Mouse (Mus musculus) intestine, postnatal 0 days (tissue): Measurements from ENCODE around the gene Rfpl4. TPM values are rescaled to one million over a fixed set of nuclear protein-coding genes. Genes with fewer than 3 reads are reported as not detected.

Experiments used
- ATAC-seq: fragments of 200-750 bp; cut with Nextera tagmentation; 2 replicates; pipeline ENCODE4 v1.8.0; 2017; ENCODE audit warnings: mild to moderate bottlenecking, moderate TSS enrichment, moderate library complexity
- H3K27ac ChIP-seq: fragments of 300-500 bp; sonication (generic); 2 replicates; pipeline ENCODE4 v1.5.1; 2014; ENCODE audit warnings: mild to moderate bottlenecking, low read depth, low read length, moderate library complexity
- H3K27me3 ChIP-seq: fragments of 300-500 bp; sonication (generic); replicated peaks from 2 replicates; pipeline ENCODE4 v1.6.1; 2014; ENCODE audit warnings: low read length, mixed read lengths; ENCODE audit not compliant: control insufficient read depth, insufficient read depth
- H3K36me3 ChIP-seq: fragments of 300-500 bp; sonication (generic); 2 replicates; pipeline ENCODE4 v1.6.1; 2014; ENCODE audit warnings: mild to moderate bottlenecking, moderate library complexity; ENCODE audit not compliant: control insufficient read depth, insufficient read depth
- H3K4me1 ChIP-seq: fragments of 300-500 bp; sonication (generic); replicated peaks from 2 replicates; pipeline ENCODE4 v1.6.1; 2014; ENCODE audit warnings: antibody characterized with exemption, low read length, mixed read lengths; ENCODE audit not compliant: control insufficient read depth, insufficient read depth
- H3K4me2 ChIP-seq: fragments of 300-500 bp; sonication (generic); replicated peaks from 2 replicates; pipeline ENCODE4 v1.6.1; 2014; ENCODE audit warnings: low read depth, mild to moderate bottlenecking, moderate library complexity
- H3K4me3 ChIP-seq: fragments of 300-500 bp; sonication (generic); 2 replicates; pipeline ENCODE4 v1.5.1; 2014; ENCODE audit warnings: low read depth, low read length
- H3K9ac ChIP-seq: fragments of 300-500 bp; sonication (generic); 2 replicates; pipeline ENCODE4 v1.6.1; 2014; ENCODE audit warnings: mild to moderate bottlenecking, low read depth, low read length
- H3K9me3 ChIP-seq: fragments of 300-500 bp; sonication (generic); 2 replicates; pipeline ENCODE4 v1.6.1; 2016; ENCODE audit warnings: mixed run types; ENCODE audit not compliant: control insufficient read depth
- CTCF ChIP-seq: sonication (generic); IDR thresholded peaks from 2 replicates; pipeline ENCODE4 v1.5.1; 2016; ENCODE audit warnings: low read depth, mild to moderate bottlenecking, control low read depth, antibody characterized with exemption, moderate library complexity
- WGBS: fragments of 180-500 bp; shearing (Covaris S2); extraction: QIAGEN DNeasy Blood & Tissue Kit; methylation state at CpG from one replicate; pipeline ENCODE4 v1.1.7; 2014; 5-methylcytosine and 5-hydroxymethylcytosine counted together
- polyA plus RNA-seq: library from polyadenylated mRNA; unstranded; fragments of >200 nt; fragmentation: Nextera tagmentation; extraction: Ambion mirVana; gene quantifications from 2 replicates; pipeline ENCODE4 v1.2.1, GENCODE M21; 2015

Rfpl4 gene
- polyA plus RNA-seq, 1 experiment from 2014 or later, result not detected

DNA sequence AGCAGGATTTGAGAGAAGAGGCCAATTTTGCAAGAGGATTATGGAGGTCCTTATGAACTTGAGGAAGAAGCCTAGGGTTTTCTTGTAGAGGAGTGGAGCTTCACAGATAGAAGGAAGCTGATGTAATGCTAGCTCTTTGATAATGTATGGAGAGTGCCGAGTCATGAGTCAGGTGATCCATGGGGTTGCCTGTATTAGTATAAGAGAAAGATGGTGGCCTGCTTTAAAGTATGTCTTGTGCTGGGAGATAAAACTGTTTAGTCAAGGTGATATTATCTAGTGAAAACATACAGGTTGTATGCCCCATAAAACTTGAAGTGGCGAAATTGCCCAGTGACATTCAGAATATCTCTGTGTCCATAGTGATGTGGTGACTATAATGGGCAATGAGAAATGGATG, 39.8 kb downstream of the Rfpl4 start:
- Histone ChIP-seq H3K4me1 (no peaks in the 10 kb centered on the region), H3K27me3 (no peaks in the 10 kb centered on the region), H3K9ac (no peak overlapping the region), H3K4me2 (no peak overlapping the region), H3K27ac (peak overlapping the region; percentile 50; the same call in 1 of the 2 replicates), H3K9me3 (no peaks in the 10 kb centered on the region), H3K36me3 (peaks cover 59% of the 10 kb centered on the region), H3K4me3 (no peak overlapping the region)
- no peak for ATAC-seq
- no peak for TF ChIP-seq CTCF
- WGBS, result 44% methylated on average over 2 of the region's 2 CpGs

DNA sequence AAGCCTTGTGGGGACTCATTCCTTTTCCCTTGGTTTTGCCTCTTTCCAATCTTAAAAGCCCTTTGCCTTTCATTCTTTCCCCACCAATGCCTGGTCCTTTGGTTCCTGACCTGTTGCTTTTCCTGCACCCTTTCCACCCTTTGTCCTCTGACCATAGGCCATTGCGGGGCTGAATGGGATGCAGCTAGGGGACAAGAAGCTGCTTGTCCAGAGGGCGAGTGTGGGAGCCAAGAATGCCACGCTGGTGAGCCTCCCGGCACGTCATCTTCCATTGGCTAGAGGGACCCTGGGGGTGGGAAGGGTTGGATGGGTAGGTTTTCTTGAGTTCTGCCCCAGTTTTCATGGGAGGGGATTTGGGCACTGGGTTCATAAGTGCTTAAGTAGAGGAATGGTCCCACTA, 41.8 kb downstream of the Rfpl4 start:
- no peak overlapping the region for H3K4me2 ChIP-seq
- H3K36me3 ChIP-seq, result peaks cover 79% of the 10 kb centered on the region
- no peaks in the 10 kb centered on the region for H3K9me3 ChIP-seq
- no peaks in the 10 kb centered on the region for H3K4me1 ChIP-seq
- H3K4me3 ChIP-seq, result no peak overlapping the region
- no peaks in the 10 kb centered on the region for H3K27me3 ChIP-seq
- H3K9ac ChIP-seq, result no peak overlapping the region
- 94% methylated on average over 5 of the region's 5 CpGs for WGBS
- no peak for ATAC-seq
- TF ChIP-seq CTCF, result no peak
- H3K27ac ChIP-seq, result no peak overlapping the region

DNA sequence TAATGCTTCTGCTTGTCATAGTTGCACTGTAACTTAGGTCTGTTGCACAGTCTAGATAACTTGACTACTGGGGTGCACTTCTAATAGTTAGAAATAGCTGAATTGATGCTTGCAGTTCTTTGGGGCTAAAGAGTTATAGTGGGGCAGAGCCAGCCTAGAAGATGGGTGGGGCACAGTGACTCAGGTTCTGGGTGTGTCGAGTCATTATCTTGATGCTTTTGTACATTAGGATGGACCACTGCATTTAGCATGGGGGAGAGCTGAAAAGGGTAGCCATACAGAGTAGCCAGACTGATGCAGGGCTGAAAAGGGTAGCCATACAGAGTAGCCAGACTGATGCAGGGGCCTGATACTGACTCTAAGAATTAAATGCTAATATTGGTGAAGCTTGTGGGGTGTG, 43.2 kb downstream of the Rfpl4 start:
- Histone ChIP-seq H3K4me2 (no peak overlapping the region), H3K36me3 (peaks cover 88% of the 10 kb centered on the region), H3K4me3 (no peak overlapping the region), H3K27ac (no peak overlapping the region), H3K9me3 (no peaks in the 10 kb centered on the region), H3K9ac (no peak overlapping the region), H3K27me3 (no peaks in the 10 kb centered on the region), H3K4me1 (no peaks in the 10 kb centered on the region)
- TF ChIP-seq CTCF, result no peak
- ATAC-seq, result no peak
- WGBS, result 25% methylated on average over 1 of the region's 1 CpGs

DNA sequence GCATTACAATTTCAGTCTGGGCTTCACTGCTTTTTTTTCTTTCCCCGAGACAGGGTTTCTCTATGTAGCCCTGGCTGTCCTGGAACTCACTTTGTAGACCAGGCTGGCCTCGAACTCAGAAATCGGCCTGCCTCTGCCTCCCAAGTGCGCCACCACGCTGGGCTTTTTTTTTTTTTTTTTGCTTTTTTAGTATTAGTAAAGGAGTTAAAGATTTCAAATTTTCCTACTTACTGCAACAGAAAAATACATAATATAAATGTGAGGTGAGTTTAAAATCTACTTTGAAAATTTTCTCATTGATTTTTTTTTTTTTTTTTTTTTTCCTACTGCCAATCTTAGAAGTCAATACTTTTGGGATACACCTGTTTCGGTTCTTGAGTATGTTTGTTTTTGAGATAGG, 51.9 kb downstream of the Rfpl4 start:
- no peak for TF ChIP-seq CTCF
- WGBS, result 90% methylated on average over 6 of the region's 6 CpGs
- Histone ChIP-seq H3K9ac (no peak overlapping the region), H3K4me2 (0 out of 2 replicates have a peak overlapping the region, but pooled peaks have one; percentile 99), H3K27me3 (no peaks in the 10 kb centered on the region), H3K36me3 (peaks cover 37% of the 10 kb centered on the region), H3K9me3 (no peaks in the 10 kb centered on the region), H3K4me1 (peaks cover 8% of the 10 kb centered on the region; the same call in 1 of the 2 replicates), H3K27ac (no peak overlapping the region), H3K4me3 (no peak overlapping the region)
- ATAC-seq, result no peak

DNA sequence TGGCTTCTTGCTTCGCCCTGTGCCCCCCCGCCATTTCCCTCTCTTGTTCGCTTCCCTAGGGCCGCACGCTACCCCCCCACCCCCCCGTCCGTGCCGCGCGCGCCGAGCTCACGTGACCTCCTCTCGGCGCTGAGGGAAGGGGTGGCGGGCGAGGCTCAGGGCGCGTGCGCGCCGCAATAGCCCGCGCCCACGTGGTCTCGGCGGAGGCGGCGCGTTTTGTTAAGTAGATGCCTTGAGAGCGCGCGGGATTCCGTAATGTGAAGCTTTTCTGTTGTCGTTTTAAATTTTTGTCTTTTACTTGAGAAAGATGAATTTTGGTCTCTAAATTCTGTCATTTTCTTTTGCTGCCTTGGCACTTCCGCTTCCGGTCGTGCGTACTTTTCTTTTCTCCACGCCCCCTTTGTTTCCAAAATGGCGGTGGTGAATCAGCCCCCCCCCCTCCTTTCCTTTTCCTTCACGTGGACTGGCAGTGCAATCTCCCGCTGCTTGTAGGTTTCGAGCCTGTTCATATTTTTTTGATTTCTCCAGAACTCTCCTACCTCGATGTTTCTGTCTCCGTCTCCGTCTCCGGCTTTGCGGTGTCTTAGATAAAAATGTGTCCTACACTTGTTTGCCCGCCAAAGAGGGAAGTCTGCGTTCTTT, 54.3 kb downstream of the Rfpl4 start:
- peak overlapping the region; percentile 99 for H3K4me2 ChIP-seq
- peak overlapping the region; percentile 71 for H3K4me3 ChIP-seq
- H3K36me3 ChIP-seq, result peaks cover 13% of the 10 kb centered on the region
- peak overlapping the region; percentile 92 for H3K9ac ChIP-seq
- H3K4me1 ChIP-seq, result peaks cover 8% of the 10 kb centered on the region; the same call in 1 of the 2 replicates
- peaks cover 5% of the 10 kb centered on the region for H3K27me3 ChIP-seq
- WGBS, result under 1% methylated on average over 50 of the region's 51 CpGs
- H3K27ac ChIP-seq, result peak overlapping the region; percentile 99
- H3K9me3 ChIP-seq, result no peaks in the 10 kb centered on the region
- TF ChIP-seq CTCF, result no peak
- ATAC-seq, result peak; percentile 65

DNA sequence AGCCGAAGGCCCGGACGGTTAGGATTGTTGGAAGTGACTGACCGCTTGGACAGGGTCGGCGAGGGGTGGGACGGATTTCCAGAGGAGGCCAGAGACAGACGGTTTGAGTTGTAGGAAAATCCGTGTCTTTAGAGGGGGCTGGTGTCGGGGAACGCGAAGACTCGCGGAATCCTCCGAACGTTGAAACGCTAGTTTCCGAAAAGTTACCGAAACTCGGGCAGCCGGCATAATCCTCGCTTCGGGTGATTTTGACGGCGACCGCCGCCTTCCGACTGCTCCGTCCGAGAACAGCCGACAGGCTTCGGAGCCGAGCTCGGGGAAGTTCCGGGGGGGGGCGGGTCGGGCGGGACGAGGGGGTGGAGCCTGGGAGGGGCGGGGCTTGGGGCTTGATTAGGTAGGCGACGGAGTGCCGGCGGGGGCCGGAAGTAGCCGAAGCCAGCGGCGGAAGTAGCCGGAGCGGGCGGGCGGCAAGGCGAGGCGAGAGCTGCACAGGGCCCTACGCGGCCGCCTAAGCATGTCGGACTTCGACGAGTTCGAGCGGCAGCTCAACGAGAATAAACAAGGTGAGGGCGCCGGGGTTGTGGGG, 54.9 kb downstream of the Rfpl4 start, which contains the start of gene U2af2:
U2af2 (plus strand) TSS at position 370 of the 586 bp plus-strand sequence.
- peaks cover 8% of the 10 kb centered on the region; the same call in 1 of the 2 replicates for H3K4me1 ChIP-seq
- no peaks in the 10 kb centered on the region for H3K9me3 ChIP-seq
- H3K27ac ChIP-seq, result peak within 1 kb of the TSS; percentile 99
- H3K4me3 ChIP-seq, result peak within 1 kb of the TSS; percentile 71
- TF ChIP-seq CTCF, result no peak
- peaks cover 7% of the 10 kb centered on the region for H3K36me3 ChIP-seq
- peak; percentile 85 for ATAC-seq
- under 1% methylated on average over 49 of the region's 65 CpGs for WGBS
- peaks cover 11% of the 10 kb centered on the region for H3K27me3 ChIP-seq
- H3K9ac ChIP-seq, result peak within 1 kb of the TSS; percentile 92
- H3K4me2 ChIP-seq, result peak within 1 kb of the TSS; percentile 99
